Mouse (Mus musculus) CH12.LX (cell line): ENCODE measurements around the gene Ppt1. TPM values are rescaled to one million over a fixed set of nuclear protein-coding genes. Genes with fewer than 3 reads are reported as not detected.

Experiments used
- DNase-seq: peaks from one replicate; pipeline ENCODE4 v3.0.0-alpha.2; 2013; ENCODE audit errors: extremely low read depth
- H3K27ac ChIP-seq: 2 replicates; pipeline ENCODE4 v1.5.1; 2012; ENCODE audit warnings: low read depth, mild to moderate bottlenecking, control low read depth, moderate library complexity; ENCODE audit not compliant: insufficient read depth
- H3K27me3 ChIP-seq: replicated peaks from 2 replicates; pipeline ENCODE3; 2012; ENCODE audit warnings: inconsistent platforms
- H3K36me3 ChIP-seq, 2 experiments: replicated peaks in 1 of 2; 2 replicates each; pipeline versions ENCODE3 to v1.6.1; 2012; ENCODE audit warnings: inconsistent platforms in 1 of 2, low read length in 1 of 2, mild to moderate bottlenecking in 1 of 2, mixed read lengths in 1 of 2, moderate library complexity in 1 of 2; ENCODE audit not compliant: control insufficient read depth in 1 of 2, insufficient read depth in 1 of 2
- H3K4me1 ChIP-seq, 2 experiments: 2 replicates each; pipeline ENCODE4 v1.6.1; 2012; ENCODE audit warnings: inconsistent platforms in 1 of 2, moderate library complexity in 1 of 2; ENCODE audit not compliant: insufficient read depth in 2 of 2, control insufficient read depth in 1 of 2
- H3K4me2 ChIP-seq: 2 replicates; pipeline ENCODE4 v1.6.1; 2012; ENCODE audit warnings: low read depth, mild to moderate bottlenecking, control low read depth; ENCODE audit not compliant: poor library complexity, insufficient read depth, severe bottlenecking
- H3K4me3 ChIP-seq, 3 experiments: fragments of 150-350 bp in 1 of 3; sonication (generic) in 1 of 3; replicated peaks in 1 of 3; 2 replicates each; pipeline versions ENCODE3 to v1.5.1; 2011 to 2012; ENCODE audit warnings: low read depth in 2 of 3, low read length in 2 of 3, mild to moderate bottlenecking in 2 of 3, moderate library complexity in 2 of 3, control low read depth in 1 of 3, improper control_type of control experiment in 1 of 3, inconsistent platforms in 1 of 3, mixed read lengths in 1 of 3; ENCODE audit not compliant: poor library complexity in 1 of 3
- H3K79me2 ChIP-seq: replicated peaks from 2 replicates; pipeline ENCODE4 v1.6.1; 2012; ENCODE audit warnings: mild to moderate bottlenecking, moderate library complexity; ENCODE audit not compliant: control insufficient read depth, poor library complexity, insufficient read depth, severe bottlenecking; ENCODE audit errors: extremely low read depth
- H3K9ac ChIP-seq: 2 replicates; pipeline ENCODE4 v1.6.1; 2012; ENCODE audit warnings: low read depth, mild to moderate bottlenecking, control low read depth, moderate library complexity; ENCODE audit not compliant: insufficient read depth
- H3K9me3 ChIP-seq: replicated peaks from 2 replicates; pipeline ENCODE3; 2012; ENCODE audit warnings: low read length, inconsistent platforms, mixed read lengths
- BHLHE40 ChIP-seq: IDR thresholded peaks from 2 replicates; pipeline ENCODE4 v1.6.1; 2011; ENCODE audit warnings: mild to moderate bottlenecking, low read depth, low read length, improper control_type of control experiment
- CHD1 ChIP-seq: IDR thresholded peaks from 2 replicates; pipeline ENCODE4 v1.6.1; 2012; ENCODE audit warnings: low read depth, low read length, improper control_type of control experiment, inconsistent platforms
- CHD2 ChIP-seq: IDR thresholded peaks from 2 replicates; pipeline ENCODE4 v1.6.1; 2011; ENCODE audit warnings: low read length, improper control_type of control experiment
- CTCF ChIP-seq, 2 experiments: IDR thresholded peaks in 1 of 2; conservative IDR thresholded peaks in 1 of 2; 2 replicates each; pipeline ENCODE4 v1.5.1; 2011 to 2012; ENCODE audit warnings: low read depth in 2 of 2, low read length in 2 of 2, improper control_type of control experiment in 1 of 2, inconsistent platforms in 1 of 2, mild to moderate bottlenecking in 1 of 2, moderate library complexity in 1 of 2
- E2F4 ChIP-seq: IDR thresholded peaks from 2 replicates; pipeline ENCODE4 v1.6.1; 2011; ENCODE audit warnings: low read depth, low read length, improper control_type of control experiment; ENCODE audit not compliant: insufficient replicate concordance
- ELF1 ChIP-seq: IDR thresholded peaks from 2 replicates; pipeline ENCODE4 v1.6.1; 2014; ENCODE audit warnings: low read depth, mild to moderate bottlenecking, inconsistent platforms, low read length, improper control_type of control experiment
- EP300 ChIP-seq: IDR thresholded peaks from 2 replicates; pipeline ENCODE4 v1.6.1; 2011; ENCODE audit warnings: low read length, improper control_type of control experiment
- ETS1 ChIP-seq: conservative IDR thresholded peaks from 2 replicates; pipeline ENCODE4 v1.6.1; 2012; ENCODE audit warnings: low read depth, mild to moderate bottlenecking, inconsistent platforms, low read length, improper control_type of control experiment, moderate library complexity
- GABPA ChIP-seq: IDR thresholded peaks from 2 replicates; pipeline ENCODE4 v1.6.1; 2012; ENCODE audit warnings: low read depth, low read length, improper control_type of control experiment, inconsistent platforms; ENCODE audit not compliant: insufficient replicate concordance
- HCFC1 ChIP-seq: IDR thresholded peaks from 2 replicates; pipeline ENCODE4 v1.6.1; 2012; ENCODE audit warnings: low read depth, mild to moderate bottlenecking, inconsistent platforms, low read length, improper control_type of control experiment
- IRF4 ChIP-seq: IDR thresholded peaks from 2 replicates; pipeline ENCODE4 v1.6.1; 2014; ENCODE audit warnings: low read depth, mild to moderate bottlenecking, inconsistent platforms, low read length, improper control_type of control experiment
- JUN ChIP-seq: IDR thresholded peaks from 2 replicates; pipeline ENCODE4 v1.6.1; 2011; ENCODE audit warnings: low read depth, mild to moderate bottlenecking, low read length, improper control_type of control experiment, moderate library complexity; ENCODE audit not compliant: insufficient read depth
- JUND ChIP-seq: conservative IDR thresholded peaks from 2 replicates; pipeline ENCODE4 v1.6.1; 2011; ENCODE audit warnings: low read depth, low read length, improper control_type of control experiment
- KAT2A ChIP-seq: IDR thresholded peaks from 2 replicates; pipeline ENCODE4 v1.6.1; 2012; ENCODE audit warnings: low read length, improper control_type of control experiment, inconsistent platforms; ENCODE audit not compliant: insufficient replicate concordance
- MAX ChIP-seq: IDR thresholded peaks from 2 replicates; pipeline ENCODE4 v1.6.1; 2011; ENCODE audit warnings: low read length, improper control_type of control experiment
- MAZ ChIP-seq: IDR thresholded peaks from 2 replicates; pipeline ENCODE4 v1.6.1; 2012; ENCODE audit warnings: low read depth, mild to moderate bottlenecking, inconsistent platforms, low read length, improper control_type of control experiment, moderate library complexity
- MEF2A ChIP-seq: IDR thresholded peaks from 2 replicates; pipeline ENCODE4 v1.6.1; 2014; ENCODE audit warnings: low read depth, mild to moderate bottlenecking, inconsistent platforms, low read length, improper control_type of control experiment, borderline replicate concordance
- MXI1 ChIP-seq: IDR thresholded peaks from 2 replicates; pipeline ENCODE4 v1.6.1; 2011; ENCODE audit warnings: mild to moderate bottlenecking, low read depth, low read length, improper control_type of control experiment
- MYC ChIP-seq: IDR thresholded peaks from 2 replicates; pipeline ENCODE4 v1.6.1; 2011; ENCODE audit warnings: low read depth, mild to moderate bottlenecking, improper control_type of control experiment, low read length
- NELFE ChIP-seq: IDR thresholded peaks from 2 replicates; pipeline ENCODE4 v1.6.1; 2011; ENCODE audit warnings: low read depth, low read length, improper control_type of control experiment
- NRF1 ChIP-seq: IDR thresholded peaks from 2 replicates; pipeline ENCODE4 v1.6.1; 2014; ENCODE audit warnings: low read depth, mild to moderate bottlenecking, inconsistent platforms, low read length, improper control_type of control experiment, moderate library complexity
- PAX5 ChIP-seq: IDR thresholded peaks from 2 replicates; pipeline ENCODE4 v1.6.1; 2012; ENCODE audit warnings: low read length, inconsistent platforms, mixed read lengths
- POLR2A ChIP-seq: IDR thresholded peaks from 2 replicates; pipeline ENCODE4 v1.6.1; 2011; ENCODE audit warnings: low read depth, mild to moderate bottlenecking, improper control_type of control experiment, low read length
- POLR2AphosphoS2 ChIP-seq: IDR thresholded peaks from 2 replicates; pipeline ENCODE4 v1.6.1; 2011; ENCODE audit warnings: low read depth, low read length, improper control_type of control experiment
- RAD21 ChIP-seq: IDR thresholded peaks from 2 replicates; pipeline ENCODE4 v1.6.1; 2011; ENCODE audit warnings: low read depth, mild to moderate bottlenecking, low read length, improper control_type of control experiment, moderate library complexity
- RCOR1 ChIP-seq: conservative IDR thresholded peaks from 2 replicates; pipeline ENCODE4 v1.6.1; 2012; ENCODE audit warnings: low read depth, mild to moderate bottlenecking, inconsistent platforms, low read length, improper control_type of control experiment
- SIN3A ChIP-seq: IDR thresholded peaks from 2 replicates; pipeline ENCODE4 v1.6.1; 2012; ENCODE audit warnings: low read length, improper control_type of control experiment, inconsistent platforms
- SMC3 ChIP-seq: IDR thresholded peaks from 2 replicates; pipeline ENCODE4 v1.6.1; 2011; ENCODE audit warnings: low read depth, low read length, improper control_type of control experiment
- TBP ChIP-seq: conservative IDR thresholded peaks from 2 replicates; pipeline ENCODE4 v1.6.1; 2011; ENCODE audit warnings: low read depth, low read length, improper control_type of control experiment
- TCF12 ChIP-seq: IDR thresholded peaks from 2 replicates; pipeline ENCODE4 v1.6.1; 2014; ENCODE audit warnings: low read depth, mild to moderate bottlenecking, inconsistent platforms, low read length, improper control_type of control experiment
- UBTF ChIP-seq: IDR thresholded peaks from 2 replicates; pipeline ENCODE4 v1.6.1; 2012; ENCODE audit warnings: low read depth, mild to moderate bottlenecking, inconsistent platforms, low read length, improper control_type of control experiment, moderate library complexity
- USF1 ChIP-seq: IDR thresholded peaks from 2 replicates; pipeline ENCODE4 v1.6.1; 2014; ENCODE audit warnings: low read depth, mild to moderate bottlenecking, inconsistent platforms, low read length, improper control_type of control experiment
- USF2 ChIP-seq: conservative IDR thresholded peaks from 2 replicates; pipeline ENCODE4 v1.6.1; 2011; ENCODE audit warnings: low read depth, low read length, improper control_type of control experiment
- ZC3H11A ChIP-seq: IDR thresholded peaks from 2 replicates; pipeline ENCODE4 v1.6.1; 2012; ENCODE audit warnings: low read depth, mild to moderate bottlenecking, inconsistent platforms, low read length, improper control_type of control experiment
- ZKSCAN1 ChIP-seq: IDR thresholded peaks from 2 replicates; pipeline ENCODE4 v1.6.1; 2012; ENCODE audit warnings: low read depth, inconsistent platforms, low read length, improper control_type of control experiment, borderline replicate concordance
- ZMIZ1 ChIP-seq: IDR thresholded peaks from 2 replicates; pipeline ENCODE4 v1.6.1; 2012; ENCODE audit warnings: low read depth, mild to moderate bottlenecking, inconsistent platforms, low read length, improper control_type of control experiment
- ZNF384 ChIP-seq: IDR thresholded peaks from 2 replicates; pipeline ENCODE4 v1.6.1; 2012; ENCODE audit warnings: low read depth, low read length, improper control_type of control experiment, inconsistent platforms
- dilution Hi-C: fragments of 300-500 bp; cut with MboI; formaldehyde crosslinking; loops from 2 replicates; pipeline ENCODE4 v1.14.3; 2020; ENCODE audit warnings: low sequenced_read_pairs; ENCODE audit not compliant: extremely low pct_unique_long_range_greater_than_20kb, extremely low pct_ligation_motif_present
- in situ Hi-C: fragments of 300-500 bp; cut with MboI; formaldehyde crosslinking; loops from 3 replicates; pipeline ENCODE4 v1.14.3; 2019; ENCODE audit warnings: low sequenced_read_pairs, low pct_ligation_motif_present, low pct_unique_long_range_greater_than_20kb, mixed read lengths
- polyA plus RNA-seq: library from polyadenylated mRNA; unstranded; fragments of >175 nt; gene quantifications from 2 replicates; pipeline ENCODE4 v1.2.1, GENCODE M21; 2012; ENCODE audit warnings: low read depth; ENCODE audit not compliant: insufficient read length
- total RNA-seq, 2 experiments: library from RNA; depleted of rRNA; stranded (reverse); fragments of 300-350 nt in 1 of 2; fragments of >200 nt in 1 of 2; gene quantifications; 2 replicates each; pipeline ENCODE4 v1.2.3; 2012 to 2014

Gene Ppt1
- total RNA-seq (2012; rRNA removed) (23.7 and 23.8 TPM in 2 replicates), total RNA-seq (2014; rRNA removed) (23.9 and 24.2 TPM in 2 replicates), polyA plus RNA-seq (30.7 TPM in 2 replicates)

- Histone ChIP-seq H3K9me3 (no peaks in the 10 kb centered on the region), H3K27ac (no peak within 1 kb of the TSS), H3K36me3 (peaks cover 4% of the 10 kb centered on the region in 2 experiments), H3K79me2 (peaks cover 6% of the 10 kb centered on the region; the same call in 1 of the 2 replicates), H3K27me3 (peaks cover 3% of the 10 kb centered on the region), H3K4me1 (peaks cover 4 to 36% of the 10 kb centered on the region in 2 experiments; a peak in 3 of 4 replicates), H3K4me2 (peak within 1 kb of the TSS; percentile 92), H3K4me3 (peak within 1 kb of the TSS; percentile 81 to 93 (median 81)), H3K9ac (peak within 1 kb of the TSS; percentile 62)
- in situ Hi-C loops: no loop called here
- dilution Hi-C loops: no loop called here
- DNase-seq: peak; percentile 89
- peak; percentile 60 for TF ChIP-seq ELF1
- 0 out of 2 replicates have a peak, but pooled peaks have one; percentile 37 for TF ChIP-seq POLR2AphosphoS2
- no peak for TF ChIP-seq KAT2A
- peak; percentile 80 for TF ChIP-seq NELFE
- TF ChIP-seq RCOR1: 0 out of 2 replicates have a peak, but pooled peaks have one; percentile 21
- TF ChIP-seq CTCF (conservative IDR thresholded peaks at IDR 0.05 in 1 of 2, IDR thresholded peaks at IDR 0.05 in 1 of 2; ENCODE audit: low read depth in 2 of 2, low read length in 2 of 2): peak in 1 of 2 experiments; percentile 20; a peak in 1 of 4 replicates
- TF ChIP-seq IRF4: no peak
- peak; percentile 87; the same call in 1 of the 2 replicates for TF ChIP-seq CHD1
- peak; percentile 76 for TF ChIP-seq TCF12
- no peak for TF ChIP-seq ZKSCAN1
- no peak for TF ChIP-seq EP300
- TF ChIP-seq MXI1: peak; percentile 64
- peak; percentile 78 for TF ChIP-seq HCFC1
- no peak; the same call in 1 of the 2 replicates for TF ChIP-seq ZMIZ1
- TF ChIP-seq ZNF384: no peak
- TF ChIP-seq MAX: peak; percentile 54
- peak; percentile 86 for TF ChIP-seq USF2
- peak; percentile 88 for TF ChIP-seq TBP
- no peak for TF ChIP-seq UBTF
- TF ChIP-seq CHD2: 0 out of 2 replicates have a peak, but pooled peaks have one; percentile 54
- peak; percentile 31; the same call in 1 of the 2 replicates for TF ChIP-seq JUN
- TF ChIP-seq SMC3: no peak
- peak; percentile 37; the same call in 1 of the 2 replicates for TF ChIP-seq BHLHE40
- no peak for TF ChIP-seq MYC
- TF ChIP-seq GABPA: no peak
- peak; percentile 84 for TF ChIP-seq POLR2A
- peak; percentile 78 for TF ChIP-seq NRF1
- TF ChIP-seq MEF2A: peak; percentile 64; the same call in 1 of the 2 replicates
- TF ChIP-seq E2F4: no peak
- TF ChIP-seq ETS1: peak; percentile 28; the same call in 1 of the 2 replicates
- TF ChIP-seq RAD21: no peak; the same call in 1 of the 2 replicates
- no peak for TF ChIP-seq MAZ
- peak; percentile 92 for TF ChIP-seq USF1
- no peak for TF ChIP-seq JUND
- no peak for TF ChIP-seq ZC3H11A
- TF ChIP-seq SIN3A: peak; percentile 94
- no peak for TF ChIP-seq PAX5
These were observed at the start of gene Ppt1 for GRCm38 (mm10) chr4:122835530-122836402. Gene Ppt1, plus strand, starts transcription at chr4:122836242.
